Mouse (Mus musculus): Measurements from ENCODE around the gene Mab21l1. TPM values are rescaled to one million over a fixed set of nuclear protein-coding genes. Genes with fewer than 3 reads are reported as not detected.

Mab21l1 gene
- polyA plus RNA-seq (2015; fragmentation: Nextera tagmentation; extraction: Ambion mirVana), result not detected in 2 replicates

DNA sequence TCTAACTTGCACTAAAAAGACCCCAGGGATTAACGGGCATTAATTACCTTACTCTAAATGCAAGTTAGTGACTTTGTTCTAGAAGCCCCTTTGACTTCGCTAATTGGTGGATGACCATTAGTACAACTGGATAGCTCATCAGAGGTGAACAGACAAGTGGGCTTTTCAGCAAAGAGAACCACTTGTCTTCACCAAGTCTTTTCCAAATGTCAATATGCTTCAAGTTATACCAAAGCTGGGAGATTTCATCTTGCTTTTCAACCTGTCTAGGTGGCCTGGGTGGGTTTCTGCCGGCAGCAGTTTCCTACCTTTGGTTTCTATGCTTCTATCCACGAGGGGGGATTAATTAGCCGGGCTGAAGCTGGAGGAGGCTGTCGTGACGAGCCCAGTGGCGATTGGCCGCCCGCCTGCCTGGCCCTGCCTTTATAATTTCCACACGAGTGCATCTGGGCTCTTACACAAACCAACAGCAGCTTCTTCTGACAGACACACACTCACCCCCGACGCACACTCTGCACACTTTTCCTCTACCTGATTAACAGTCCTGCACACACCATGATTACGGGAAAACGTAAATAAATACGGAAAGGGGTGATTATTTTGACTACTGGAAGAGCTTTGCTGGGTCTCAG, at the start of gene Mab21l1:
TSS of gene Mab21l1 (plus strand) at position 455 of the 632 bp plus-strand sequence.
- DNase-seq, result no peak
- H3K4me1 ChIP-seq (ENCODE audit: insufficient read depth), result no peaks in the 10 kb centered on the region
- no peaks in the 10 kb centered on the region for H3K9me3 ChIP-seq (ENCODE audit: low read length)
- WGBS (ENCODE audit: insufficient replicate concordance), result 15% methylated on average over 16 of the region's 16 CpGs
- H3K4me3 ChIP-seq (ENCODE audit: low read depth, low read length), result peak within 1 kb of the TSS; percentile 34
- TF ChIP-seq EP300 (IDR thresholded peaks at IDR 0.05; ENCODE audit: low read depth) (no peak), CTCF (IDR thresholded peaks at IDR 0.05; ENCODE audit: low read depth) (no peak)
- peaks cover 79% of the 10 kb centered on the region for H3K27me3 ChIP-seq (ENCODE audit: insufficient read depth, low read length)
- no peak within 1 kb of the TSS for H3K27ac ChIP-seq (ENCODE audit: low read depth)
- H3K36me3 ChIP-seq (replicated peaks; ENCODE audit: insufficient read depth, low read length), result no peaks in the 10 kb centered on the region
- no peak within 1 kb of the TSS for H3K9ac ChIP-seq (replicated peaks)
- peak within 1 kb of the TSS; percentile 64 for H3K4me2 ChIP-seq (ENCODE audit: low read depth, low read length)
- ATAC-seq, result no peak

DNA sequence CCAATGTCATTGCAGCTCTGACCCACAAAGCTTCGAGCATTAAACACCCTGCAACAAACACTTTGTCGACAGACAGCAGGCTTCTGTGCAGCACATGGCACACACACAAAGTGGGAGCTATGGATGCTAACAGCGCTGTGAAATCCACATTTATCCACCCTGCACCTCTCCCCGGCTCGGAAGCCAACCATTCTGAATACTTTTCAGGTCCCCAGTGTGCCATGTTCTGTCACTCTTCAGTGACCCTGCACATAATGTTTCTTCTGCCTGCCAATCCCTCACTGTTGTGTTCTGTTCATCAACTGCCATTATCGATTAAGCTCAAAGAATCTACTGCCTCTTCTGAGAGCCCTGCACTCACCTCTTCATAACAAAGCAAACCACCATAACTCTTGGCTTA, 48.6 kb upstream of the Mab21l1 start:
- Histone ChIP-seq H3K4me3 (ENCODE audit: low read depth, low read length) (no peak overlapping the region), H3K27me3 (ENCODE audit: insufficient read depth, low read length) (no peaks in the 10 kb centered on the region), H3K4me1 (ENCODE audit: insufficient read depth) (no peaks in the 10 kb centered on the region), H3K36me3 (replicated peaks; ENCODE audit: insufficient read depth, low read length) (no peaks in the 10 kb centered on the region), H3K27ac (ENCODE audit: low read depth) (no peak overlapping the region), H3K9me3 (ENCODE audit: low read length) (no peaks in the 10 kb centered on the region), H3K4me2 (ENCODE audit: low read depth, low read length) (no peak overlapping the region), H3K9ac (replicated peaks) (no peak overlapping the region)
- DNase-seq (no peak), ATAC-seq (no peak)
- 88% methylated on average over 6 of the region's 6 CpGs for WGBS (ENCODE audit: insufficient replicate concordance)
- no peak for TF ChIP-seq CTCF (IDR thresholded peaks at IDR 0.05; ENCODE audit: low read depth)
- no peak for TF ChIP-seq EP300 (IDR thresholded peaks at IDR 0.05; ENCODE audit: low read depth)

DNA sequence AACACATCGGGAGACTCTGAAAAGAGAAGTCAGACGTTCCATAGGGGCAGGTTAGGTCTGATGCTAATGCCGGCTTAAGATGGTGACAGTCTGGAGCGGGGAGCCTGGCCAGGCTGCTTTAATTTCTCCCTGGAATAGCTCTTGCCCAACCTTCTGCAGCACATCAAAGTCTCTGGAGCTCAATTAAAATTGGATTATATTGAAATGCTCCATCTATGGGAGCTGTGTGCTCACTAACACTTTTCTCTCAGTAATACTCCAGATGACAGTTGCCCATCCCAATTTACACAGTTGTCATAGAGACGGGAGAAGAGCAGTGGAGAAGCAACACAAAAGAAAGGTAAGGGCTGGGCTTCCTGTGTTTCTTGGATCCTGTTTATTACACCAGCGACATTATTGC, 40.9 kb upstream of the Mab21l1 start:
- no peaks in the 10 kb centered on the region for H3K36me3 ChIP-seq (replicated peaks; ENCODE audit: insufficient read depth, low read length)
- WGBS (ENCODE audit: insufficient replicate concordance), result 76% methylated on average over 6 of the region's 6 CpGs
- no peaks in the 10 kb centered on the region for H3K9me3 ChIP-seq (ENCODE audit: low read length)
- TF ChIP-seq CTCF (IDR thresholded peaks at IDR 0.05; ENCODE audit: low read depth) (no peak), EP300 (IDR thresholded peaks at IDR 0.05; ENCODE audit: low read depth) (no peak)
- no peaks in the 10 kb centered on the region for H3K4me1 ChIP-seq (ENCODE audit: insufficient read depth)
- DNase-seq (no peak), ATAC-seq (no peak)
- no peak overlapping the region for H3K4me3 ChIP-seq (ENCODE audit: low read depth, low read length)
- H3K4me2 ChIP-seq (ENCODE audit: low read depth, low read length), result no peak overlapping the region
- no peak overlapping the region for H3K9ac ChIP-seq (replicated peaks)
- H3K27ac ChIP-seq (ENCODE audit: low read depth), result no peak overlapping the region
- H3K27me3 ChIP-seq (ENCODE audit: insufficient read depth, low read length), result no peaks in the 10 kb centered on the region

DNA sequence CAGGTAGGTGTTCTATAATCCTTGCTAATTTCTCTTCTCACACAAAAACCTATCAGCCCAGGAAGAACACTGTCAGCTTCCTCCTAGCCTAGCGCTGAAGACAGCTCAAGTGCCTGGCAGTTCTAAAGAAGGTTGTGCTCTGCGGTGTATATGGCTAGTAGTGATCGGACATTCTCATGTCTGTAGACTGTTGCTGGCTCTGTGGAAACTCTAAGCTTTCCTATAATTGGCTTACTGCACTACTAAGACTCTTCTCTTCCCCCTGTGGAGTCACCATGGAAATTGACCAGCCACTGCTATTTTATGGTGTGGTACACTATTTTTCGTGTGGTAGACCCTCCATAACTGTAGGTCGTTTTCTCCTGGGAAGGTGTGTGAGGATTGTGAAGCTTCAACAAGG, 40.1 kb upstream of the Mab21l1 start:
- H3K4me1 ChIP-seq (ENCODE audit: insufficient read depth), result no peaks in the 10 kb centered on the region
- no peak for DNase-seq
- TF ChIP-seq CTCF (IDR thresholded peaks at IDR 0.05; ENCODE audit: low read depth), result no peak
- TF ChIP-seq EP300 (IDR thresholded peaks at IDR 0.05; ENCODE audit: low read depth), result no peak
- H3K9me3 ChIP-seq (ENCODE audit: low read length), result no peaks in the 10 kb centered on the region
- no peaks in the 10 kb centered on the region for H3K27me3 ChIP-seq (ENCODE audit: insufficient read depth, low read length)
- H3K4me3 ChIP-seq (ENCODE audit: low read depth, low read length), result no peak overlapping the region
- H3K36me3 ChIP-seq (replicated peaks; ENCODE audit: insufficient read depth, low read length), result no peaks in the 10 kb centered on the region
- H3K9ac ChIP-seq (replicated peaks), result no peak overlapping the region
- H3K27ac ChIP-seq (ENCODE audit: low read depth), result no peak overlapping the region
- WGBS (ENCODE audit: insufficient replicate concordance), result 79% methylated on average over 5 of the region's 5 CpGs
- ATAC-seq, result no peak
- H3K4me2 ChIP-seq (ENCODE audit: low read depth, low read length), result no peak overlapping the region

GRCm38 (mm10) chr3:55742654-55743053, 39.7 kb upstream of the Mab21l1 start:
- Histone ChIP-seq H3K4me2 (ENCODE audit: low read depth, low read length) (no peak overlapping the region), H3K9me3 (ENCODE audit: low read length) (no peaks in the 10 kb centered on the region), H3K27ac (ENCODE audit: low read depth) (no peak overlapping the region), H3K27me3 (ENCODE audit: insufficient read depth, low read length) (no peaks in the 10 kb centered on the region), H3K4me1 (ENCODE audit: insufficient read depth) (no peaks in the 10 kb centered on the region), H3K9ac (replicated peaks) (no peak overlapping the region), H3K4me3 (ENCODE audit: low read depth, low read length) (no peak overlapping the region), H3K36me3 (replicated peaks; ENCODE audit: insufficient read depth, low read length) (no peaks in the 10 kb centered on the region)
- TF ChIP-seq EP300 (IDR thresholded peaks at IDR 0.05; ENCODE audit: low read depth) (no peak), CTCF (IDR thresholded peaks at IDR 0.05; ENCODE audit: low read depth) (no peak)
- ATAC-seq (no peak), DNase-seq (no peak)
- 55% methylated on average over 4 of the region's 4 CpGs for WGBS (ENCODE audit: insufficient replicate concordance)

GRCm38 (mm10) chr3:55743885-55744284, 38.4 kb upstream of the Mab21l1 start:
- Histone ChIP-seq H3K27ac (ENCODE audit: low read depth) (no peak overlapping the region), H3K4me1 (ENCODE audit: insufficient read depth) (no peaks in the 10 kb centered on the region), H3K27me3 (ENCODE audit: insufficient read depth, low read length) (no peaks in the 10 kb centered on the region), H3K9me3 (ENCODE audit: low read length) (no peaks in the 10 kb centered on the region), H3K9ac (replicated peaks) (no peak overlapping the region), H3K4me3 (ENCODE audit: low read depth, low read length) (no peak overlapping the region), H3K36me3 (replicated peaks; ENCODE audit: insufficient read depth, low read length) (no peaks in the 10 kb centered on the region), H3K4me2 (ENCODE audit: low read depth, low read length) (no peak overlapping the region)
- no peak for TF ChIP-seq CTCF (IDR thresholded peaks at IDR 0.05; ENCODE audit: low read depth)
- no peak for TF ChIP-seq EP300 (IDR thresholded peaks at IDR 0.05; ENCODE audit: low read depth)
- DNase-seq (no peak), ATAC-seq (no peak)
- WGBS (ENCODE audit: insufficient replicate concordance), result 49% methylated on average over 5 of the region's 5 CpGs
